Mouse (Mus musculus): ENCODE measurements around the gene Casp12.

- TF ChIP-seq CTCF (IDR thresholded peaks at IDR 0.05; ENCODE audit: low read depth, low read length) (no peak), POLR2A (IDR thresholded peaks at IDR 0.05; ENCODE audit: extremely low read depth, insufficient read depth, low read length) (no peak)
These were observed 33.8 kb upstream of the Casp12 start for GRCm38 (mm10) chr9:5311435-5311834.

All from liver, adult 2 months (tissue).